Mouse (Mus musculus) lung, postnatal 0 days (tissue): ENCODE measurements at regions not wholly inside any gene's neighbourhood (a gene's known extent, or its start where the extent isn't known, plus 50 kb on each side); places are given as distances from the start of the nearest gene placed in this dataset.
"Not testable (repeated sequence)": the region's sequence is repeated elsewhere in the genome, so short reads cannot be mapped to it uniquely, and the experiment has no call there.

Source experiments
- ATAC-seq: fragments of 200-750 bp; cut with Nextera tagmentation; 2 replicates; pipeline ENCODE4 v1.8.0; 2017; ENCODE audit warnings: moderate library complexity
- DNase-seq: peaks from one replicate; pipeline ENCODE4 v3.0.0-alpha.2; 2016; ENCODE audit warnings: low spot score
- H3K27ac ChIP-seq: fragments of 300-500 bp; sonication (generic); 2 replicates; pipeline ENCODE4 v1.5.1; 2014; ENCODE audit warnings: antibody characterized with exemption, mild to moderate bottlenecking, low read length, mixed read lengths
- H3K27me3 ChIP-seq: fragments of 300-500 bp; sonication (generic); replicated peaks from 2 replicates; pipeline ENCODE4 v1.6.1; 2014; ENCODE audit warnings: low read length, mixed read lengths; ENCODE audit not compliant: insufficient read depth
- H3K36me3 ChIP-seq: fragments of 300-500 bp; sonication (generic); 2 replicates; pipeline ENCODE4 v1.6.1; 2014; ENCODE audit warnings: low read length, mixed read lengths; ENCODE audit not compliant: insufficient read depth
- H3K4me1 ChIP-seq: fragments of 300-500 bp; sonication (generic); 2 replicates; pipeline ENCODE4 v1.6.1; 2014; ENCODE audit warnings: antibody characterized with exemption, low read depth, low read length, mixed read lengths; ENCODE audit not compliant: insufficient read depth
- H3K4me2 ChIP-seq: fragments of 300-500 bp; sonication (generic); replicated peaks from 2 replicates; pipeline ENCODE4 v1.6.1; 2014; ENCODE audit warnings: low read depth, mild to moderate bottlenecking, low read length, moderate library complexity, mixed read lengths
- H3K4me3 ChIP-seq: fragments of 300-500 bp; sonication (generic); 2 replicates; pipeline ENCODE4 v1.5.1; 2014; ENCODE audit warnings: low read depth, low read length
- H3K9ac ChIP-seq: fragments of 300-500 bp; sonication (generic); replicated peaks from 2 replicates; pipeline ENCODE4 v1.6.1; 2014; ENCODE audit warnings: low read depth, mild to moderate bottlenecking
- H3K9me3 ChIP-seq: fragments of 300-500 bp; sonication (generic); 2 replicates; pipeline ENCODE4 v1.6.1; 2016; ENCODE audit warnings: low read length, mixed read lengths
- CTCF ChIP-seq: IDR thresholded peaks from 2 replicates; pipeline ENCODE4 v1.5.1; 2016; ENCODE audit warnings: antibody characterized with exemption, mild to moderate bottlenecking
- EP300 ChIP-seq: IDR thresholded peaks from 2 replicates; pipeline ENCODE4 v1.6.1; 2016; ENCODE audit warnings: antibody characterized with exemption, mild to moderate bottlenecking, control low read depth
- WGBS: fragments of 180-500 bp; shearing (Covaris S2); extraction: QIAGEN DNeasy Blood & Tissue Kit; methylation state at CpG from one replicate; pipeline ENCODE4 v1.1.7; 2014; 5-methylcytosine and 5-hydroxymethylcytosine counted together

DNA sequence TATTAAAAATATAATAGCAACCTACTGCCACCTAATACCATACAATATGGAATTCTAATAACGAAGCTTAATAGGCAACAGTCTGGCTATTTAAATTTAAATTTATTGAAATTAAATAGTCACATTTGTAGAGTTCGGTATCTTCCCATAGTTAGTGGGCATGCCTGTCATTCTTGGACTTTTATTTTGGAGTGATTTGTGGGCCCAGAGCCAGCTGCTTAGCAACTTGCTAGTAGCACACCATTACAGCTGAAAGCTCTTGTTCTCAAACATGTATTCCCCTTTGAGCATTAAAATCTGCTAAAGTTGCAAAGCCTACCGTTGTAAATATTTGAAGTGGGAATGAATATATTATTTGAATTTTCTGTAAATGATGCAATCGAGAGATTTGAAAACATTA lies 359.2 kb upstream of the Nrsn1 start:
- no peaks in the 10 kb centered on the region for H3K36me3 ChIP-seq
- H3K9me3 ChIP-seq, result no peaks in the 10 kb centered on the region
- no peaks in the 10 kb centered on the region for H3K27me3 ChIP-seq
- WGBS, result 51% methylated on average over 4 of the region's 4 CpGs
- H3K4me2 ChIP-seq, result no peak overlapping the region
- TF ChIP-seq EP300, result no peak
- TF ChIP-seq CTCF, result no peak
- no peak overlapping the region for H3K4me3 ChIP-seq
- DNase-seq (peak; percentile 42), ATAC-seq (no peak)
- H3K9ac ChIP-seq, result no peak overlapping the region
- H3K4me1 ChIP-seq, result no peaks in the 10 kb centered on the region
- no peak overlapping the region for H3K27ac ChIP-seq

DNA sequence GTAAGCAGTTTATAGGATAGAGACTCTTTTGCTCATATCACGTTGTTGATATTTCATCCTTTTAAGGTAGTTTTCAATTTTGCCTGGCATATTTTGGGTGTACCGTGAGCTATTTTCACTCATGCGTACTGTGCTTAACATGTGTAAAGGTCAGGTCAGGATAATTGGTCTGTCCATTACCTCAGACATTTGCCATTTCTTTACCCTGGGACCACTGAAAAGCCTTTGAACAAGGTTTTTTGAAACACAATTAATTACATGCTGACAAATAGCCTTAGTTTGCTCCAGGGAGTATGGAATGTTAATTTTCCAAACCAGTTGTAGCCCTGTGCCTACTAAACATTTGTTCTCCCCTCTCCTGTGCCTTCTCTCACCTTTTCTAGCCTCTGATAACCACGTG lies 347.3 kb upstream of the Nrsn1 start:
- no peak overlapping the region for H3K4me2 ChIP-seq
- H3K4me1 ChIP-seq, result no peaks in the 10 kb centered on the region
- DNase-seq (no peak), ATAC-seq (no peak)
- no peaks in the 10 kb centered on the region for H3K9me3 ChIP-seq
- no peaks in the 10 kb centered on the region for H3K36me3 ChIP-seq
- H3K4me3 ChIP-seq, result no peak overlapping the region
- TF ChIP-seq CTCF (no peak), EP300 (no peak)
- no peak overlapping the region for H3K27ac ChIP-seq
- H3K27me3 ChIP-seq, result no peaks in the 10 kb centered on the region
- 71% methylated on average over 4 of the region's 4 CpGs for WGBS
- no peak overlapping the region for H3K9ac ChIP-seq

DNA sequence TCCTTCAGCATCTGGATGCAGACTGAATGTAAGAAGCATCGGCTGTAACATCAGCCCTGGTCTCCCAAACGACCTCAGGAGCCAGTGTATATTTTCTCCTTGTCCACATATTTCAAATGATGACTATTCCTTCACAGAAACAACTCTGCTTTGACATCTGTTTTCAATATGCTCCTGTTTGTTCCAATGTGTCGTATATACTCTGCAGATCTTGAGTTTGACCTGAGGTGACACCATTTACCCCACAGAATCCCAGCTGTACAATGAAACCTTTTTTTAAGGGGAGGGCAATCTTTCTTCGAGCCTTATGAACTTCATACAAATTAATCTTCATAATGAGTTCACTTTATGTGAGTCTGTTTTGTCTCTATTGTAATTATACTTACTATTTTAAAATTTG lies 341.7 kb upstream of the Nrsn1 start:
- Histone ChIP-seq H3K27ac (no peak overlapping the region), H3K27me3 (no peaks in the 10 kb centered on the region), H3K4me1 (no peaks in the 10 kb centered on the region), H3K4me3 (no peak overlapping the region), H3K9me3 (no peaks in the 10 kb centered on the region), H3K36me3 (no peaks in the 10 kb centered on the region), H3K4me2 (no peak overlapping the region), H3K9ac (no peak overlapping the region)
- TF ChIP-seq CTCF (no peak), EP300 (no peak)
- DNase-seq (no peak), ATAC-seq (no peak)
- WGBS, result 42% methylated on average over 4 of the region's 4 CpGs

DNA sequence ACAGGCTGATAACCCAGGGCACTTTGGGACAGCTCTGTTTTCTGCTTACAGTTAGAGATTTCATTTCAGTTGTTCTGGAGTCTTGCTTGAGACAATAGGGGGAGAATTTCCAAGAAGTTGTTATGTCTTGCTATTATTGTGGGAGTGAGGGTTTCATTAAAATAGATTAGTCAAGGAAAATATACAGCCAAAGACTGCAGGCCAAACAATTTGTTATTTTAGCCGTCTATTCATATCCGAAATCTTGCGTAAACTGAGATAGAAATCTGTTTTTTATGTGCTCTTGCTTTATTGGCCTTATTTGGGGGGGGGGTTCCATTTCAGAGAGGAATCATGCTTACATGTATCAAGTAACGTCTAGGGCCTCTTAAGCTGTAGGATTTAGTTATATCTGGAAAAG lies 339.3 kb upstream of the Nrsn1 start:
- H3K4me1 ChIP-seq, result no peaks in the 10 kb centered on the region
- H3K9me3 ChIP-seq, result no peaks in the 10 kb centered on the region
- WGBS, result 62% methylated on average over 4 of the region's 4 CpGs
- no peak overlapping the region for H3K4me3 ChIP-seq
- H3K4me2 ChIP-seq, result no peak overlapping the region
- H3K9ac ChIP-seq, result no peak overlapping the region
- H3K27me3 ChIP-seq, result no peaks in the 10 kb centered on the region
- H3K27ac ChIP-seq, result no peak overlapping the region
- TF ChIP-seq EP300 (no peak), CTCF (no peak)
- no peak for ATAC-seq
- DNase-seq, result no peak
- H3K36me3 ChIP-seq, result no peaks in the 10 kb centered on the region

DNA sequence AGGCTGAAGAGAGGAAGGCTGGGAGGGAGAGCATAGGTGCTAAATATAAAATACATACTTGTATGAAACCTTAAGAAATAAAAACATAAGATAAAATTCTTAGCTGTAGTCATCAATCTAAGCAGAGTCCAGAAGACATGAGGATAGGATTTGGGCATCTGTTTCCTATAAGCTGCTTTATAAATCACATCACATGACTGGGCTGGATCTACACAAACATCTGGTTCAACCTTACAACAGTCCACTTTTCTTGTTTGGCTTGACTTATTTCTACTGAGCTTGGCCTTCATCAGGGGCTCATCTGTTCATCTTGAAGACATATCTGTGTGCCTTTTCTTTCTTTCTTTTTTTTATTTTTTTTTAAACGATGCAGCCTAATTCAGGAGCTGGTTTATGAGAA lies 338.9 kb upstream of the Nrsn1 start:
- Histone ChIP-seq H3K27me3 (no peaks in the 10 kb centered on the region), H3K4me3 (no peak overlapping the region), H3K4me1 (no peaks in the 10 kb centered on the region), H3K4me2 (no peak overlapping the region), H3K9me3 (no peaks in the 10 kb centered on the region), H3K9ac (no peak overlapping the region), H3K36me3 (no peaks in the 10 kb centered on the region), H3K27ac (no peak overlapping the region)
- no peak for ATAC-seq
- WGBS, result 63% methylated on average over 1 of the region's 1 CpGs
- no peak for DNase-seq
- TF ChIP-seq EP300 (no peak), CTCF (no peak)

DNA sequence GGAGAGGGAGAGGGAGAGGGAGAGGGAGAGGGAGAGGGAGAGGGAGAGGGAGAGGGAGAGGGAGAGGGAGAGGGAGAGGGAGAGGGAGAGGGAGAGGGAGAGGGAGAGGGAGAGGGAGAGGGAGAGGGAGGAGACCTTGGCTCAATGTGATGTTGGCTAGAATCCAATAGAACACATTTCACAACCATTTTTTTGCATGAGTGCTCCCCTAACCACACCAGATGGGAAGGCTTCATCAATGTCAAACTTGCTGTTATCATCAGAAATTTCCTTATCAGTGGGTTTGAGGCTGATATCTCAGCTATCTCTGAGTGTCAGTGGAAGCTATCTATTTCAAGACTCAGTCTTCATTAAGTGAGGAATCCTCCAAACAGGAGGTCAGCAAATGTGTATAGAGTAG lies 331.0 kb upstream of the Nrsn1 start:
- not testable (repeated sequence) for ATAC-seq

DNA sequence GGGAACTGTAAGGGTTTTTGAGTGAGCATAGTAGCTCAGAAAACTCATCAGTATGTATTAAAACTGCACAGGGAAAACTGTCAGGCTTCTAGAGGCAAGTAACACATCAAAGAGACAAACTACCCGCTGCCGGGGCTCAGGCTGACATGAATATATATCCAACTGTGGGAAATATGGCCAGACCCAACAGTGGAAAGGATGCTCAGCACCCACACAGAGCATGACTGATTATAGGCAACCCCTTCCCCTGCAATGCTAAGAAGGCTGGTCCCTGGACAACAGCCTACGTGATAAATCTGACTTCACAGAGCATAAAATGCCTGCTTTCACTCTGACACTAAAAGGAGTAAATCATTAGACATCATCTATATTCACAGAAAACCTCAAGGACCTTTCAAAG lies 324.3 kb upstream of the Nrsn1 start:
- H3K4me3 ChIP-seq, result no peak overlapping the region
- H3K36me3 ChIP-seq, result no peaks in the 10 kb centered on the region
- no peaks in the 10 kb centered on the region for H3K9me3 ChIP-seq
- no peak overlapping the region for H3K27ac ChIP-seq
- ATAC-seq (no peak), DNase-seq (no peak)
- H3K4me2 ChIP-seq, result no peak overlapping the region
- no peak for TF ChIP-seq EP300
- TF ChIP-seq CTCF, result no peak
- no peak overlapping the region for H3K9ac ChIP-seq
- no peaks in the 10 kb centered on the region for H3K27me3 ChIP-seq
- H3K4me1 ChIP-seq, result no peaks in the 10 kb centered on the region
- WGBS, result 69% methylated on average over 3 of the region's 3 CpGs

More for the DNA sequence above, 331.0 kb upstream of the Nrsn1 start:
- not testable (repeated sequence) for DNase-seq, H3K4me2 ChIP-seq, H3K4me3 ChIP-seq, H3K27ac ChIP-seq, H3K4me1 ChIP-seq, H3K36me3 ChIP-seq, H3K27me3 ChIP-seq, H3K9ac ChIP-seq, H3K9me3 ChIP-seq
